Mouse (Mus musculus) liver, embryonic 14.5 days (tissue): ENCODE results near the gene Shroom3.

Experiments used
- CTCF ChIP-seq: IDR thresholded peaks from 2 replicates; pipeline ENCODE4 v1.5.1; 2016; ENCODE audit warnings: antibody characterized with exemption, low read depth, control low read depth
- EP300 ChIP-seq: IDR thresholded peaks from 2 replicates; pipeline ENCODE4 v1.6.1; 2016; ENCODE audit warnings: antibody characterized with exemption, low read depth

GRCm38 (mm10) chr5:92887501-92887900, 204.3 kb downstream of the Shroom3 start:
- TF ChIP-seq CTCF (no peak), EP300 (no peak)
